Mouse (Mus musculus): Measurements from ENCODE around the gene Nid1. TPM values are rescaled to one million over a fixed set of nuclear protein-coding genes. Genes with fewer than 3 reads are reported as not detected.
A peak's percentile ranks its signal among the peaks of the same experiment; 100 is the strongest.

Nid1 gene
- polyA plus RNA-seq, 1 experiment: 0.88 TPM

DNA sequence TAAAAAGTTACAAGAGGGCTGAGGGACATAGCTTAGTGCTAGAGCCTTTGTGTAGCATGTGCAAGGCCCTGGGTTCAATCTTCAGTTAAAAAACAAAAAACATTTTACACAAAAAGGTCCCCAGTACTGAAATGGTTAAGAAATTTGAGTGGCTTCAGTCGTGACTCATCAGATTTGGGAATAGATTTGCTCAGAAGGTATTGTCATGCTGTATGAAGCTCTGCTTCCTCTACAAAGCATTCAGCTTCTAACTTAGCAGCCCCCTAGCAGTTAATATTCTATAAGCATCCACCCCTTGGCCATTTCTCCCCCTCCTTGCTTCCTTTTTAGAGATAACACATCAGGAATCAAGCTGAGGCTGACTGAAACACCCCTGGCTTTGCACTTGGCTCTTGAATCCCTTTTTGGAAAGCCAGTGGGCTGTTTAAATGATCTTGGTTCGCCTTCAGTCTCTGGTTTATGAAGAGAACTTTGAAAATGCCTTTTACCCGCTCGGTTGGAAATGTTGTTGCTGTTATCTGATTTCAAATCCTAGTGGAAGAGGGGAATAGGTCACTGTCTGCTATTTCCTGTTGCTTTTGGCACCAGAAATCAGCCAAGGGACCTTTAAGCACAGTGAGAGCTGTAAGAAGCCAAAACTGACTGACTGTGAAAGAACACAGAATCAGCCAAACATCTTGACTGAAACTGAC, 66.5 kb downstream of the Nid1 start:
- TF ChIP-seq CTCF (IDR thresholded peaks at IDR 0.05; ENCODE audit: low read depth, low read length): no peak
- no peak for TF ChIP-seq POLR2A (IDR thresholded peaks at IDR 0.05; ENCODE audit: borderline replicate concordance, low read depth, low read length)
- Histone ChIP-seq H3K4me1 (ENCODE audit: control insufficient read depth, insufficient read depth, low read length) (no peaks in the 10 kb centered on the region), H3K4me3 (ENCODE audit: insufficient read depth, low read length) (no peak overlapping the region), H3K27ac (ENCODE audit: insufficient read depth, low read depth, low read length) (no peak overlapping the region)

DNA sequence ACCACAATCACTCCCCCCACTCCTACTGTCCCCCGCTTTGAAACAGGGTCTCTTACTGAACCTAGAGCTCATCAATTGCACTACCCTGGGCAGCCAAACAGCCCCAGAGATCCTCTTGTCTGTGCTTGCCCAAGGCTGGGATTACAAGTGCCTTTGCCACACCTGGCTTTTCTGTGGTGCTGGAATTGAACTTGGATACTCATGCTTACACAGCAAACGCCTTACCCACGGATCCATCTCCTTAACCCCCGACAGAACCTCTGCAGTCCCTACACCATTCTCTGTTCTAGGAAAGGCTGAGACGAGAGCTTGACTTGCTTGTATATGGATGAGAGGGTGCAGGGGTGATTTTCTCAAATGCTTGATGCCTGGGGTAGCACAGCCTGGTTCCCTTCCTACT, 67.7 kb downstream of the Nid1 start:
- Histone ChIP-seq H3K4me1 (ENCODE audit: control insufficient read depth, insufficient read depth, low read length) (no peaks in the 10 kb centered on the region), H3K4me3 (ENCODE audit: insufficient read depth, low read length) (no peak overlapping the region), H3K27ac (ENCODE audit: insufficient read depth, low read depth, low read length) (no peak overlapping the region)
- TF ChIP-seq POLR2A (IDR thresholded peaks at IDR 0.05; ENCODE audit: borderline replicate concordance, low read depth, low read length) (no peak), CTCF (IDR thresholded peaks at IDR 0.05; ENCODE audit: low read depth, low read length) (no peak)

DNA sequence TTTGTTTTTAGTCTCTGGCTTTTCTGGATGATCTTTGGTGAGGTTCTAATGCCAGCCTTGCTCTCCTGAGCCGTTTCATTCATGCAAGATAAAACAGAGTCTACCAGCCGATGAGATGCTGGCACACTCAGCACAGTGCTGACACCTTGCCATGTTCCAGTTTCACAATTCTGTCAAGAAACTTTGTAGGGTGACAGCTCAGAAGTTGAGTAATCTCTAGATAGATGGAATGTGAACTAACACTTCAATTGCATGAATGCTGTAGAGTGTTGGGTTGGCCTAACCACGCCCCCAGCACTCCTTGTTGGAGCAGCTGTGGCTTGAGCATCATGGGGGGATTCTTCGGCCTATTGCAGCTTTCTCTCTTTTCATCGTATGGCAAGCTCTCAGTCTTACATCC, 69.2 kb downstream of the Nid1 start:
- Histone ChIP-seq H3K4me1 (ENCODE audit: control insufficient read depth, insufficient read depth, low read length) (no peaks in the 10 kb centered on the region), H3K4me3 (ENCODE audit: insufficient read depth, low read length) (no peak overlapping the region), H3K27ac (ENCODE audit: insufficient read depth, low read depth, low read length) (no peak overlapping the region)
- TF ChIP-seq CTCF (IDR thresholded peaks at IDR 0.05; ENCODE audit: low read depth, low read length) (no peak), POLR2A (IDR thresholded peaks at IDR 0.05; ENCODE audit: borderline replicate concordance, low read depth, low read length) (no peak)

DNA sequence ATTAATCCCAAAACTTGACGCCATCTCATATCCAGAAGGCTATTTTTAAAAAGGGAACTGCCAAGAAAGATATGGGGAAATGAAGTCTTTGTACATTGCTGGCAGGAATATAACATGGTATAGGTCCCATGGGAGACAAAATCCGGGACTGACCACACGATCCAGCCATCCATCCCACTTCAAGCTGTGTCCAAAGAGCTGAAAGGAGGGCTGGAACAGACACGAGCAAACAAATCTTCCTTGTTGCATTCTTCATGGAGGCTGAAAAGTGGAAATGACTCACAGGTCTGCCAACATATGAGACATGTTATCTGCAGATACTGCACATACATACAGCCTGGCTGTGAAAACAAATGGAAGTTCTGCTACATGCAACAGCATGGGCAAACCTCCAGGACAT, 77.5 kb downstream of the Nid1 start:
- TF ChIP-seq CTCF (IDR thresholded peaks at IDR 0.05; ENCODE audit: low read depth, low read length): no peak
- TF ChIP-seq POLR2A (IDR thresholded peaks at IDR 0.05; ENCODE audit: borderline replicate concordance, low read depth, low read length): no peak
- Histone ChIP-seq H3K4me3 (ENCODE audit: insufficient read depth, low read length) (no peak overlapping the region), H3K4me1 (ENCODE audit: control insufficient read depth, insufficient read depth, low read length) (peaks cover 25% of the 10 kb centered on the region)

DNA sequence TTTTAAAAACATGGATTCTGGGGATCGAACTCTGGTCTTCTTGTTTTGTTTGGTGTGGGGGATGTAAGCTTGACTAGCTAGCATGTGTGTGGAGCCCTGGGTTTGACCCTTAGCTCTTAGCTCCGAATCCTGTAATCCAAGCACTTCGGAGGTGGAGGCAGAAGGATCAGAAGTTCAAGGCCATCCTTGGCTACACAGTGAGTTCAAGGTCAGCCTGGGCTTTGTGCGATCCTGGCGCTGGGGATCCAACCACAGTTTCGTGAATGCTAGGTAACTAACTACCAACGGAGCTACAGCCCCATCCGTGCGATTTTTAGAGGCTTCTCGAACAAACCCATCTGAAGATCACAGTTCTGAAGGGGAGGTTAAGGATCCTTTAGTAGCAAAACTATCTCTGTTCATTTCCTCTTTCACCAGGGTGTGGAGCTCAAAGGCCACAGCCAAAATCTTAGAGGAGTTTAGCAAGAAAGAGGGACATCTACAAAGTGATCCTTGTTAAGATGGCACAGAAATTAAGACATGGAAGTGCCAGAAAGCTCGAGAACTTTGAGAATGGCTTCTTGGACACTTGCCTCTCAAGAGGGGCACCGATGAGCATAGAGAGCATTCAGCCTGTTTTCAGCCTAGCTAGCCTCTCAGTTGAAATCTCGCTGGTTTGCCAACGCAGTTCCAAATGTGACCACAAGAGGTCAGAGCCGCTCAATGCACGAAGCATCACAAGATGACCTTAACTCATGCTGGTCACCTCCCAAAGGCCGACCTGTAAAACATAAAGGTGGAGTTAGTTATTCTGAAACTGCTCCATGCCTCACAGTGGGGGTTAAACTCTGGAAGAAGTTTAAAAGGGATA, 79.2 kb downstream of the Nid1 start:
- Histone ChIP-seq H3K27ac (ENCODE audit: insufficient read depth, low read depth, low read length) (peak overlapping the region; percentile 26; the same call in 1 of the 2 replicates), H3K4me3 (ENCODE audit: insufficient read depth, low read length) (no peak overlapping the region)
- no peak for TF ChIP-seq POLR2A (IDR thresholded peaks at IDR 0.05; ENCODE audit: borderline replicate concordance, low read depth, low read length)
- TF ChIP-seq CTCF (IDR thresholded peaks at IDR 0.05; ENCODE audit: low read depth, low read length): peak; percentile 96

More for the DNA sequence above, 77.5 kb downstream of the Nid1 start:
- no peak overlapping the region for H3K27ac ChIP-seq (ENCODE audit: insufficient read depth, low read depth, low read length)

DNA sequence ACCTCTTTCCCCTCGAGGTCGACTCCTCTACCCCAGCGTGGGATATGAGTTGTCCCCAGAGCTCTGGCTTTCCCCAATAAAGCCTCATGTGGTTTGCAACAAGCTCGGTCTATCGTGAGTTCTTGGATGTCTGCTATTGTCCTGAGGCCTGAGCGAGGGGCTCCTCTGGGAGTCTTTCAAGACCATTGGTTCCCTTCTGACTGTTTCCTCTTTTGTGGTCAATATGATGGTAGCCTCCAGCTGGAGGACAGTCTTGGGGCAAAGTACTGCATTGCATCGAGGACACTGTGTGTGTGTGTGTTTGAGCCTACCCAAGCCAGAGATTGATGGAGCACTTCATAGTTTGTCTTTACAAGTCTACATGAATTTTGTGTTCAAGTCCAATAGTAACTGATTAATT, 80.8 kb downstream of the Nid1 start:
- Histone ChIP-seq H3K4me1 (ENCODE audit: control insufficient read depth, insufficient read depth, low read length) (peaks cover 29% of the 10 kb centered on the region), H3K4me3 (ENCODE audit: insufficient read depth, low read length) (no peak overlapping the region), H3K27ac (ENCODE audit: insufficient read depth, low read depth, low read length) (peak overlapping the region; percentile 31)
- TF ChIP-seq POLR2A (IDR thresholded peaks at IDR 0.05; ENCODE audit: borderline replicate concordance, low read depth, low read length) (no peak), CTCF (IDR thresholded peaks at IDR 0.05; ENCODE audit: low read depth, low read length) (no peak)

More for the DNA sequence above, 79.2 kb downstream of the Nid1 start:
- peaks cover 33% of the 10 kb centered on the region for H3K4me1 ChIP-seq (ENCODE audit: control insufficient read depth, insufficient read depth, low read length)

DNA sequence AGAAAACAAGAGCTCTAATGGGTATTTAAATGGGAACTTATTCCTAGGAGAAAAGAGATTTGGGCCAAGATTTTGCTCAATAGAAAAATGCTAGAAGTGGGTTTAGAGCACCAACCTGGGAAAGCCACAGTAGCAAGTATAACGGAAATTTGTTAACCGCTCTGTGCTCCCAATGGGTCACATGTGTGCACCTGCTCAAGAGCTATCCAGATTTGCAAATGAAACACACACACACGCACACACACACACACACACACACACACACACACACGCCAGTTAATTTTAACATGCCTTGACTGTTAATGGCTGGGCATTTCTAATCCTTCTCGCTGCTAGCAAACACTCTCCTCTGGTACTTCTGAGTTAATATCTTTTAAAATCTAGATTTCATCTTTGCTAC, 83.1 kb downstream of the Nid1 start:
- no peak overlapping the region for H3K4me3 ChIP-seq (ENCODE audit: insufficient read depth, low read length)
- TF ChIP-seq CTCF (IDR thresholded peaks at IDR 0.05; ENCODE audit: low read depth, low read length) (no peak), POLR2A (IDR thresholded peaks at IDR 0.05; ENCODE audit: borderline replicate concordance, low read depth, low read length) (no peak)
- peak overlapping the region; percentile 32 for H3K27ac ChIP-seq (ENCODE audit: insufficient read depth, low read depth, low read length)
- H3K4me1 ChIP-seq (ENCODE audit: control insufficient read depth, insufficient read depth, low read length): peaks cover 42% of the 10 kb centered on the region

DNA sequence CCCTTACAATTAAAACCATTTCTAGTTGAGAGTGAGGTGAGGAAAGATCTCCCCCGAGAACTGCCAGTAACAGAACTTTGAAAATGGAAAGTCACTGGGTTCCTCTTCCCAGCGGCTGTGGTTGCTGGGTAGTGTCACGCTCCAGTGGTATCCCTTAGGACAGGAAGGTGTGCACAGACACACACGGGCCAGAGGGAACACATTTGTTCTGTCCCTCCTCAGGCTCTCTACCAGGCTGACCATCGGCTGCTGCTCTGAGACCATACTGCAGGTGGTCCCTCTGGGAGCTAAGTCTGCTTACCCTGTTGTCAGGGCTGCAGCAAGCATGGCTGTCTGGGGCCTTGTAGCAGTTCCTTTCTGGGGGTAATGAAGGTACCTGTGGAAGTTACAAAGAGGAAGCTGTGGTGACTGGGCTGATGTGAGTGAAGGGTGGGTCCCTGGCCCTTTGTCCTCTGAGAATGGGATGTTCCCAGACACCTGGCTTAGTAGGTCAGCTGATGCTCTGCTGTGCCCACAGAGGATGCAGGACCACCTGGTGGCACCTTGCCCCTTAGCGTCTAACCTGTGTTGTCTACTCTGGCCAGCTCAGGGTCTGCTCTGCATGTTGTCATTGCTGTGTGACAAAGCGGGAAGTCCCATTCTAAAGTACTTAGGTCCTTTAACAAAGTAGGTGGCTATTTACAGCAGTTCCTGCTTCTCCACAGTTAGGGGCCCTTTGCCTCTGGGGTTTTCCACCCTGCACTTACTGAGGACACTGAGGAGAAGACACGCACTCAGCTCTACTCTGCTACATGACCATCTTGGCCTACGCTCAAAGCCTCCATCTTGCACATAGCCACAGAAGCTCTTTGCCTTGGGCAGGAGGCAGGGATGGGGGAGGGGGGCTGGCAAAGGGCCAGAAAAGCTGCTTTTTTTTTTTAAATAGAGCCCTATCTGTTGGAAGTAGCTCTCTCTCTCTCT, 86.6 kb downstream of the Nid1 start:
- TF ChIP-seq POLR2A (IDR thresholded peaks at IDR 0.05; ENCODE audit: borderline replicate concordance, low read depth, low read length) (no peak), CTCF (IDR thresholded peaks at IDR 0.05; ENCODE audit: low read depth, low read length) (no peak)
- Histone ChIP-seq H3K4me1 (ENCODE audit: control insufficient read depth, insufficient read depth, low read length) (peaks cover 50% of the 10 kb centered on the region), H3K4me3 (ENCODE audit: insufficient read depth, low read length) (no peak overlapping the region), H3K27ac (ENCODE audit: insufficient read depth, low read depth, low read length) (peak overlapping the region; percentile 84)

DNA sequence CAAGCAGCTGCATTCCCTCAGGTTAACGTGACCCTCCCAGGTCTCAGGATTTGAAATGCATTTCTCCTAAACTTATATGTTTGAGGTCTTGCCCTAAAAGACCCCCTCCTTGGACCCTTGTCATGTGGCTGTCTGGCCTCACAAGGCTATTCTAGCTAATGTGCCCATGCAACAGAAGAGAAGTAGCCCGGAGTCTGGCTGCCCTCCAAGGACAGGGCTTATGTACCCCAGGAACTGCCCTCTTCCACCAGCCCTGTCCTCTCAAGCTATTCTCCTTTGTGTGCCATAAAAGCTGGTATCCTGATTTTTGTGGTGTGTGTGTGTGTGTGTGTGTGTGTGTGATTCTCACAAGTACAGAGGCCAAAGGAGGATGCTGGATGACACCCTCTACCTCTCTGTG, 87.9 kb downstream of the Nid1 start:
- Histone ChIP-seq H3K4me3 (ENCODE audit: insufficient read depth, low read length) (no peak overlapping the region), H3K27ac (ENCODE audit: insufficient read depth, low read depth, low read length) (peak overlapping the region; percentile 84), H3K4me1 (ENCODE audit: control insufficient read depth, insufficient read depth, low read length) (peaks cover 60% of the 10 kb centered on the region)
- no peak for TF ChIP-seq CTCF (IDR thresholded peaks at IDR 0.05; ENCODE audit: low read depth, low read length)
- TF ChIP-seq POLR2A (IDR thresholded peaks at IDR 0.05; ENCODE audit: borderline replicate concordance, low read depth, low read length): no peak

Data from bone marrow macrophage, adult 2 months (primary cell).